Mouse (Mus musculus) embryonic stem cell, embryonic (primary cell): ENCODE measurements at regions not wholly inside any gene's neighbourhood (a gene's known extent, or its start where the extent isn't known, plus 50 kb on each side); places are given as distances from the start of the nearest gene placed in this dataset.

Experiments
- CTCF ChIA-PET, 4 experiments: fragments of 300-600 bp in 2 of 4; fragments of 350-600 bp in 2 of 4; sonication (Branson Sonifier 250); formaldehyde crosslinking; loops; one replicate each; lab custom pipeline; 2022; ENCODE audit warnings: inconsistent platforms in 2 of 4; lab: Charles Lee
- POLR2A ChIA-PET, 4 experiments: fragments of 300-600 bp in 2 of 4; fragments of 350-600 bp in 2 of 4; sonication (Branson Sonifier 250); formaldehyde crosslinking; loops; one replicate each; lab custom pipeline; 2022; ENCODE audit warnings: antibody characterized with exemption in 4 of 4, inconsistent platforms in 1 of 4; lab: Charles Lee

DNA sequence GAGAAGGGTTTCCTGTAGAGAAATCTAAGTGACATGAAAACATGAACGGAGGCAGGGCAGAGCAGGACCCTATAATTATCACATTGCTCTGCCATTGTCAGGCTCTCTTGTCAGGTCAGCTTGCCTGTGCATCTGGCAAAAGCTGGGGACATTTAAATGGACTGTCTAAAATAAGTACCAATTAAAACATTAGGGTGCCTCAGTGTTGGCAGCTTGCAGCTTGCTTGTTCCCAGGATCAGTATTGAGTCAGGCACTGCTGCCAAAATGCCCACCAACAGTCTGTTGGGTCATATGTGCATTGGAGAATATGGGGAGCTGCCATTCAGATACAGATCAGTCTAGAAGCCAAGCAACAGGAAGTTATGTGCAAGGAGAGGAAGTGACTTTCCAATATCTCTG, 349.5 kb upstream of the B3gat1 start:
- ChIA-PET POLR2A (no interaction called here), CTCF (no interaction called here)

DNA sequence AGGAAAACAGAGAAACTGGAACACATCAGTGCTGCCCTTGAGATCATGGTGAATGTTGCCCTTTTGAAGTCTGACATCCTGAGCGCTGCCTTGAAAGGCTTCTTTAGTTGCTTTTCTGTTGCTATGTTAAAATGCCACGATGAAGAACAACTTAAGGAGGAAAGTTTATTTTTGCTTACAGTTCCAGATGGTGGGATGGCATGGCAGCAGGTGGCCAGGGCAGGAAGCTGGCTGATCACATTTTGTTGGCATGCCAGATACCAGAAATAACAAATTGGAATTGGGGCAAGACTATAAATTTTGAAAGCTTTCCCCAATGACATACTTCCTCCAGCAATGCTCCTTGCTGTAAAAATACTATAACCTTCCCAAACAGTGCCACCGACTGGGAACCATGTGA, 334.9 kb upstream of the B3gat1 start:
- ChIA-PET CTCF (no interaction called here), POLR2A (no interaction called here)

DNA sequence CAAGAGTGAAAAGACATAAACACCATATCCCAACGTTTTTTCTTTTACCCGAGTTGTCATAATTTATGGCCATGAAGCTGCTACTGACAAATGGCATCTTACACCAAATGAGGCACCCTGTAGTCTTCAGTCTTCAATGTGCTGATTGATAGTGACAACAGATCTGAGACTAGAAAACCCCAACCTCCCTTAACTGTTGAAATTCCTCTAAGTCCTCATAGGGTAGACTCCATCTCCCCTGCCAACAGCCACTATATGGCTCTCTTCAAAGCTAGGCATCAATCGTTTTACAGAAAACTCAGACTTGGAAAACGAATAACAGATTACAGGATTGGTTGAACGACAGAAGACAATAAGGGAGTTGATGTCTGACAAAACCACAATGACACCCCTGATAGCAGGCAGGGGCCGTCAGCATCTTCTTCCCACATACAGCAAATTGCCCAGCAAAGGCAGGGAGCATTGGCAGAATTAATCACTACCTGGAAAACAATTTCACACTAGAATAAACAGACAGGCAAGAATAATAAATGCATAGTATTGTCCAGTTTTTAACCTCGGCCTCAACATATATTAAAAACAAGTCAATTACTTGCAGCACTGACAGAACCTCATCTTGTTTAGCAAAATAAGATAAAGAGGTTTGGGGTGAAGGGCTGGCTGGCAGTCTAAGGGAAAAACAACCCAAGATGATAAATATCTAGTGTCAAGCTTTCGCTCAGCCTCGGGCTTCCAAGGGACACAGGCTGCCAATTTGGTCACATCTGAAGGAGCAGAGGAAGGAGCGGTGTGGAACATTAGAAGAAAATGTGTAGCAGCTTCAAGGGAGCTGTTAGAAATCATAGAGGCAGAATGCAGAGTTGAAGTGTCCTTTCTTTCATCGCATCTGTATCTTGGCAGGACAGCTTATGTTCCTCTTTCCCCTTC, 310.4 kb upstream of the B3gat1 start:
- ChIA-PET CTCF (no interaction called here), POLR2A (no interaction called here)

GRCm38 (mm10) chr9:26435507-26435906, 298.0 kb upstream of the B3gat1 start:
- POLR2A ChIA-PET = no interaction called here
- CTCF ChIA-PET = no interaction called here

GRCm38 (mm10) chr9:26437244-26437643, 296.3 kb upstream of the B3gat1 start:
- ChIA-PET CTCF (no interaction called here), POLR2A (no interaction called here)

DNA sequence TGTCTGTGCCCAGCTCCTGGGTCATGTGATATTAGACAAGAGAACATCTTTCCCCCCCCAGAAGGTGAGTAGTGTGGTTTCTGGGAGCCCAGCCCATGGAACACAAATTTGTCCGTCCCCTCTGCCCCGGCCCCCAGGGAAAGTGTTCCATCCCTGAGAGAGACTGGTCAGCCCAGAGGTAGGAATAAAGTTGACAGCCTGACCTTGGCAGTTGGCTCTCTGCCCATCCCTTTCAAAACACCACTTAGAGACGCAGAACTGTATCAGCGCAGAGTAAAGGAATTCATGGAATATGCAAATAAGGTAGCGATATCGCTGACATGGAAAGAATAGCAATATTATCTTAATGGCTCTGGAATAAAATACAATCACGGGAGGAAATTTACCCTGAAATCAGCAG, 279.6 kb upstream of the B3gat1 start:
- ChIA-PET CTCF (no interaction called here), POLR2A (no interaction called here)

DNA sequence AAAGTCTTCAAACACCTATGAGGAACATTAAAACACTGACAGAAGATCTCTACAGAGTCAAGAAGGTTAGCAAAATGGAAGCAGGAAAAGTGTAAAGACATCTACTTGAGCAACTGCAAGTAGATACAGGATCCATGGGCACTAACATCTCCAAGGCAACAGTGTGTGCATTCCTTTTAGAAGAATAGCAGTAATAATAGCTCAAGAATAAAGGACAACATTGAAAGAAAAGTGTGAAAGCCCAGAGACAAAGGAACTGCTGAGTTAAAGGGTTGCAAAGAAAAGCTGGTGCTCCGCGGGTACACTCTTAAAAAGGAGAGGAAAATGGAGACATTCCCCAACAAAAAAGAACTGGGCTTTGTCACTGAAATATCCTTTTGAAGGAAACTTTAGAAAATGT, 272.4 kb upstream of the B3gat1 start:
- CTCF ChIA-PET = no interaction called here

DNA sequence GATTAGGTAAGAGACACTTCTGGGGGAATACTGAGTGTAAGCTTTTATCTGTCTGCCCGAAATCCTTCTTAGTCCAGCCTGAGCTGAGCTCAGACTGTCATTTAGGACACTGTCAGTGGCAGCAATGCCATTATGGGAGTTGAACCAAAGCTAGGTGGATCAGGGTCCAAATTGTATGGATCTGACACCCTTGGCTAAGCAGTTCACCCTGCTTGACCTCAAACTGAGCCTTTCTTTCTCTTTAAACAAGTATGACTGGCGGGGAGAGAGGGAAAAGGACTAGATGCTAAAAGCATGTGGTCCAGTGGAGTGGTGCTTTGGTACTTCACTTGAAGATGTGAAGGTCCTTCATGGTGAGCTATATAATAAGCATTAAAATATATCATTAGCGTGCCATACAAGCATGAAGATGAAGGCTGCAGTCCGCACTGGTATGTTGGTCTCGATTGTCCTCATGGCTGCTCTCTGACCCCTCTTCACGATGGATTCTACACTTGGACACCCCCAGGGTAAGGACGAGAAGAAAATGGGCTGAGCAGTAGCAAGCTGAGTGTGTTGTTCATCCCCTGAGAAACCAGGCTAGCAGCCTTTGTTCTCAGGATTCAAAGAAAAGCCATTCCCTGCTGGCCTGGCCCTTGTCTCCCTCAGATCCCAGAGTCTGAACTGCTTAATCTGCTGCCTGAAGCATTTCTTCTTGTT, 262.7 kb upstream of the B3gat1 start:
- ChIA-PET CTCF (no interaction called here), POLR2A (no interaction called here)

More for the DNA sequence above, 272.4 kb upstream of the B3gat1 start:
- POLR2A ChIA-PET = no interaction called here

GRCm38 (mm10) chr9:26476341-26476740, 257.2 kb upstream of the B3gat1 start:
- POLR2A ChIA-PET = no interaction called here
- CTCF ChIA-PET = interaction anchor here in 1 of 4 experiments (0.7 kb wide), 1 partner anchor 448 kb away, joined by 4 read pairs; no protein-coding TSS in a partner anchor

DNA sequence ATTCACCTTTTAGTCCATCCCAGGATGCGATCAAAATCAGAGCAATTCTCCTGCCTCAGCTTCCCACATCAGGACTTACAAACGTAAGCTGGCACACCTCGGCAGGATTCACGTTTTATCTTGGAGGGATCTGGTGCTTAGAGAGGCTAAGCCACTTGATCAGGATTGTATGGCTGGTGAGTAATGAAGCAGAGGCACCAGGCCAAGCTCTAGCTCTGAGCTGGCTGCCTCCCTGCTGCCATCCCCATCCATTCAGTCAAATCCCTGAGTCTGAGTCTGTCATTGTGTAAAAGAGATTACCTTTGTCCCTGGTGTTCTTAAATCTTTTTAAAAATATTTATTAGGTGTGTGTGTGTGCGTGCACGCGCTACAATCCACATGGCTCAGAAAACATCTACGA, 252.6 kb upstream of the B3gat1 start:
- ChIA-PET CTCF (no interaction called here), POLR2A (no interaction called here)

GRCm38 (mm10) chr9:26481890-26482289, 251.6 kb upstream of the B3gat1 start:
- POLR2A ChIA-PET = no interaction called here
- CTCF ChIA-PET = no interaction called here

GRCm38 (mm10) chr9:26493740-26494139, 239.8 kb upstream of the B3gat1 start:
- ChIA-PET CTCF (no interaction called here), POLR2A (no interaction called here)

DNA sequence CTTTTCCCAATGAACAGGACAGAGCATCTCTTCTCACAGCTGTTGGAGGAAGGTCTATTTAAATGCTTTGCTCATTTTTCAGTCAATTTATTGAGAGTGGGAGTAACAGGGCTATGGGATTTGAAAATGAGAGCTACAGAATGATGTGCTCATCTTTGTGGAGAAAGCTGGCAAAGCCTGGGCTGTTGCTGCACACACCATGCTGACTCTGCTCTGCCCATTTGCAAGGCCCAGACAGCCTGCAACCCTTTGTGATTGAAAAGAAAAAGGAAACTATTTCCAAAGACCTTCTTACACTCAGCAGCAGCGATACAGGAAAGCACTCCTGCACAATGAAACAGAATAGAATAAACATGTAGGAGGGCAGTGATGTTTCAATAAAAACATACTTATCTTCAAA, 231.5 kb upstream of the B3gat1 start:
- CTCF ChIA-PET = no interaction called here
- POLR2A ChIA-PET = interaction anchor here in 1 of 4 experiments (0.9 kb wide), 1 partner anchor 29 kb away, joined by 3 read pairs; no protein-coding TSS in a partner anchor

DNA sequence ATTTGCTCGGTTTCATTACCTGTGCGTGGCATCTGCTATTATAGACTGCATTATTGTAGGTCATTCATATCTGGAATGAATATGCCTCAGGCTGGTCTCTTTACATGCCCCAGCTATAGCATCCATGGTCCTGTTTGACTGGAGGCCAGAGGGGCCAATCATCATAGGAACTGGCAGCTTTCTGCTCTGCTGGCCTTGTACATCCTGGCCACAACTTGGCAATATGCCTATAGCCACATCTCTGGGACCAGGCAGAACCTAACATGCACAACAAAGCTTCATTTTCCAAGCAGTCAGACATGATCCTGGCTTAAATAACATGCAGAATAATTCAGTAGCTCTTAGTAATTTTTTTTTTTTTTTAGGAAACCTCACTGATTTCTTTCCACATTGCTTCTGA, 227.6 kb upstream of the B3gat1 start:
- ChIA-PET CTCF (no interaction called here), POLR2A (no interaction called here)

- POLR2A ChIA-PET = no interaction called here
- CTCF ChIA-PET = no interaction called here
Measured at GRCm38 (mm10) chr9:26518651-26519050, 214.9 kb upstream of the B3gat1 start.

- ChIA-PET CTCF (no interaction called here), POLR2A (interaction anchor here in 1 of 4 experiments (0.7 kb wide), 1 partner anchor 46 kb away, joined by 3 read pairs; no protein-coding TSS in a partner anchor)
Measured at GRCm38 (mm10) chr9:26519581-26520501, 213.7 kb upstream of the B3gat1 start.

DNA sequence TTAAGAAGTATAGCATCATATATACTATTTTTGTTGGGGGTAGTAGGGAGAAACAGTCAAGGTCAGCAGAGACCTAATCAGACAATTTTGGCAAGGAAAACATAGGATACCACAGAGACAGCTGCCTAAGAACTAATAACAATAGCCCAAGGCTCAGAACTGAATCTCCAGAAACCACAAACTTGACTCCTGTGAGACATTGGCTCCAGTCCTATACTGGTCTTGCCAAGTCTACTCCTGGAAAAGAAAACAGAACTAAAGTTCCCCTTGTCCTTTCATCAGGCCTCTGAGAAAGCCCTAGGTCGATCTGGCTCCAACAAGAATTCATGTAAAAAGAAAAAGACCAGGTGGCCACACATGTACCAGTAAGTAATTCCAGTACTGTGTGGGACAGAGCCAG, 209.4 kb upstream of the B3gat1 start:
- ChIA-PET POLR2A (no interaction called here), CTCF (no interaction called here)

GRCm38 (mm10) chr9:26528761-26529160, 204.8 kb upstream of the B3gat1 start:
- ChIA-PET CTCF (no interaction called here), POLR2A (interaction anchor here in 1 of 4 experiments (1.0 kb wide), 1 partner anchor 159 kb away, joined by 3 read pairs; no protein-coding TSS in a partner anchor)

- ChIA-PET CTCF (no interaction called here), POLR2A (no interaction called here)
Measured at GRCm38 (mm10) chr9:26539042-26539441, 194.5 kb upstream of the B3gat1 start.
